Mouse (Mus musculus): ENCODE measurements around the gene Aplp2. TPM values are rescaled to one million over a fixed set of nuclear protein-coding genes. Genes with fewer than 3 reads are reported as not detected.

The Aplp2 gene
- polyA plus RNA-seq, 1 experiment from 2014 or later = 219 TPM

DNA sequence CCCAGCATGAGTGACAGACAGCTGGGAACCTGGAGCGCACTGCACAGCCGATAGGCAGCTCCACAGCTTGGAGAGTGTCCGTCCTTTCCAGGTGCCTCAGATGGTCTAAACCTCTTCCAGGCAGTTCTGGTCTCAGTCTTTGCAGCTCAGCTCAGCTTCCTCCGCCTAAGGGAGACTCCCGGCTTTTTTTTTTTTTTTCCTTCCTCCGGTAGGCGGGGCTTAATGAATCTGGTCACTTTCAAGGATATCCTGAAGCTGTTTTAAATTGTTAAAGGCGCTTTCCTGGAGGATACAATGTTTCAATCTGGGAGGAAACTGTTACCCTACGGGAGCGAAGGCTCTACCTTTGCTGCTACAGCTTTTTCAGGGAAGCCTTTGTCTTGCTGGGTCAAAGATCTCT, 9.6 kb upstream of the Aplp2 start:
- WGBS = 34% methylated on average over 10 of the region's 10 CpGs
- no peaks in the 10 kb centered on the region for H3K36me3 ChIP-seq
- H3K4me2 ChIP-seq = no peak overlapping the region
- H3K4me3 ChIP-seq = no peak overlapping the region
- ATAC-seq (ENCODE audit: insufficient number of reproducible peaks, low FRiP score, low TSS enrichment, low read depth) = no peak
- H3K27me3 ChIP-seq = no peaks in the 10 kb centered on the region
- H3K4me1 ChIP-seq = 0 out of 2 replicates have a peak, but pooled peaks cover 3% of the 10 kb centered on the region
- no peak overlapping the region for H3K27ac ChIP-seq
- H3K9me3 ChIP-seq = no peaks in the 10 kb centered on the region
- no peak overlapping the region for H3K9ac ChIP-seq

DNA sequence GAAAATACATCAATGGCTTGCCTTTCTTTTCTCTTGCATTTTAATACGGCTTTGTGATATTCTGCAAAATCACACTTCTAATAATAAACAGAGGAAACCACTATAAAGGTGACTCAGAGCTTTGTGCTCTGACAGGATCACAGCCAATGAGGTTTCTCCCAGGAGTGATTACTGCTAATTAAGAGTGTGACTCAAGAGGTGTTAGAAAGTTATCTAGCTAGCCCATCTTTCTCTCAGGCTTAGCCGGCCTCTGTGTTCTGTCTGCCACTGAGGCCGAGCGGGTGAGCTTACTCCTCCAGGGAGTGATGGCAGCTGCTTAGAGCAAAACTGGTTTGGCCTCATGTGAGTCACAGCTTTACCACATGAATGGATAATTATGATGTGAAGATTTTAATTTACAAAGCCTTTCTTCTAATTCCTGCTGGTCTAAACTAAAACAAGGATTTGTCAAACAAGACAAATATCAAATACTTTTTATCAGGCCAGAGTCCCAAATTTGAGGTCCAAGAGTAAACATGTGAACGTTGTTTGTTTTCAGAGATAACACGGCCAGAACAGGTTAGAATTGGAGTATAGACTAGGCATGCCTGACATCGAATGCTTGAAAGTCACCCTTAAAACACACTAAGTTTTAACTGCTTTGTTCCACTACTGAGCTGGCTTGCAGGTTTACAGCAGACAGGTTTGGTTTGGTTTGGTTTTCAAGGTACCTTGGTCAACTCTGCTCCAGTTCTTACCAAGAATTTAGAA, 6.2 kb upstream of the Aplp2 start:
- no peaks in the 10 kb centered on the region for H3K9me3 ChIP-seq
- no peak for ATAC-seq (ENCODE audit: insufficient number of reproducible peaks, low FRiP score, low TSS enrichment, low read depth)

GRCm38 (mm10) chr9:31212500-31213008, 939 bp upstream of the Aplp2 start:
- H3K4me3 ChIP-seq = peak overlapping the region; percentile 84
- peak overlapping the region; percentile 64 for H3K4me2 ChIP-seq
- H3K9me3 ChIP-seq = no peaks in the 10 kb centered on the region
- no peaks in the 10 kb centered on the region for H3K36me3 ChIP-seq
- peak overlapping the region; percentile 93 for H3K27ac ChIP-seq
- H3K4me1 ChIP-seq = peaks cover 16% of the 10 kb centered on the region
- 15% methylated on average over 12 of the region's 12 CpGs for WGBS
- H3K9ac ChIP-seq = peak overlapping the region; percentile 46
- H3K27me3 ChIP-seq = no peaks in the 10 kb centered on the region
- ATAC-seq (ENCODE audit: insufficient number of reproducible peaks, low FRiP score, low TSS enrichment, low read depth) = no peak

More for the DNA sequence above, 6.2 kb upstream of the Aplp2 start:
- no peak overlapping the region for H3K4me2 ChIP-seq
- peak overlapping the region; percentile 29; the same call in 1 of the 2 replicates for H3K27ac ChIP-seq
- H3K9ac ChIP-seq = no peak overlapping the region
- no peak overlapping the region for H3K4me3 ChIP-seq
- no peaks in the 10 kb centered on the region for H3K36me3 ChIP-seq
- no peaks in the 10 kb centered on the region for H3K27me3 ChIP-seq
- H3K4me1 ChIP-seq = peaks cover 4% of the 10 kb centered on the region
- 50% methylated on average over 7 of the region's 7 CpGs for WGBS

- H3K27ac ChIP-seq = peak overlapping the region; percentile 93
- peaks cover 19% of the 10 kb centered on the region for H3K4me1 ChIP-seq
- peak overlapping the region; percentile 84 for H3K4me3 ChIP-seq
- no peaks in the 10 kb centered on the region for H3K9me3 ChIP-seq
- peak overlapping the region; percentile 84 for H3K9ac ChIP-seq
- no peaks in the 10 kb centered on the region for H3K27me3 ChIP-seq
- no peaks in the 10 kb centered on the region for H3K36me3 ChIP-seq
- peak; percentile 60 for ATAC-seq (ENCODE audit: insufficient number of reproducible peaks, low FRiP score, low TSS enrichment, low read depth)
- H3K4me2 ChIP-seq = peak overlapping the region; percentile 64
- WGBS = under 1% methylated on average over 84 of the region's 93 CpGs
These were observed 596 bp downstream of the Aplp2 start for GRCm38 (mm10) chr9:31210749-31211689.

DNA sequence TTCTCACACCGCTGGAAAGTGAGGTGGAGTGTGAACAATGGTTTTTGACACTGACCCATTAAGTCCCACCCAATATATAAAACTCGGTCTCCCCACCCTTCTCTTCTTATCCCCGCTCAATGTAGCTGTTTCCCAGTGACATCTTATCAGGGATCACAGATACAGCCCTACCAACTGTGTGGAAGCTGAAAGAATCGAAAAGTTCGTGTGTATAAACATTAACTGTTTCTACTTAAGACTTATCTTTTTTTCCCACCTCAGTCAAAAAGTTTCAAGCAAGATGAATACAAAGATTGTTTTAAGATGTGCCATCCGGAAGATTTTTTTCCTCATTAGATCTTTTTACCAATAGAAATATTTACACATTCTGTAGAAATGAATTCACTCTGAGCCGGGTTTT, 1.5 kb downstream of the Aplp2 start:
- 29% methylated on average over 7 of the region's 7 CpGs for WGBS
- H3K4me2 ChIP-seq = peak overlapping the region; percentile 64
- ATAC-seq (ENCODE audit: insufficient number of reproducible peaks, low FRiP score, low TSS enrichment, low read depth) = no peak
- peak overlapping the region; percentile 84 for H3K4me3 ChIP-seq
- H3K9ac ChIP-seq = no peak overlapping the region
- peaks cover 22% of the 10 kb centered on the region for H3K4me1 ChIP-seq
- no peaks in the 10 kb centered on the region for H3K27me3 ChIP-seq
- H3K9me3 ChIP-seq = no peaks in the 10 kb centered on the region
- H3K36me3 ChIP-seq = no peaks in the 10 kb centered on the region
- H3K27ac ChIP-seq = no peak overlapping the region

DNA sequence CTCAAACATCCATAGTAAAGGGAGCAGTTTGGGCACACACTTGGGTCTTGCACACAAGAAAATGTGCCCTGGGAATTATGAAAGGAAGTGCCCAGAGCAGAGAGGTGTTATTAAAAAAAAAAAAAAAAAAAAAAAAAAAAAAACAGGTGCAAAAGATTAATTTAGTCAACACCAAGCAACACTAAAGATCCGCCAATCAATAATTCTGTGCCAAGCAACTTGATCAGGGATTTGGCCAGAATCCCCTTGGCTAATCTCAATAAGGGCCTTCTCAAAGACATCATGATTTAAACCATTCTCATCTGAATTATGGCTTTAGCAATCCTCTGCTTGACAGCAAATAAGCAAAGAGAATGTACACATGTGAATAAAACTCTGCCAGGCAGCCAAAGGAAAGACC, 2.1 kb downstream of the Aplp2 start:
- Histone ChIP-seq H3K4me2 (no peak overlapping the region), H3K27ac (no peak overlapping the region), H3K27me3 (no peaks in the 10 kb centered on the region), H3K4me1 (peaks cover 22% of the 10 kb centered on the region), H3K36me3 (no peaks in the 10 kb centered on the region), H3K9me3 (no peaks in the 10 kb centered on the region), H3K9ac (no peak overlapping the region), H3K4me3 (no peak overlapping the region)
- 71% methylated on average over 1 of the region's 1 CpGs for whole genome bisulfite sequencing
- ATAC-seq (ENCODE audit: insufficient number of reproducible peaks, low FRiP score, low TSS enrichment, low read depth) = no peak

DNA sequence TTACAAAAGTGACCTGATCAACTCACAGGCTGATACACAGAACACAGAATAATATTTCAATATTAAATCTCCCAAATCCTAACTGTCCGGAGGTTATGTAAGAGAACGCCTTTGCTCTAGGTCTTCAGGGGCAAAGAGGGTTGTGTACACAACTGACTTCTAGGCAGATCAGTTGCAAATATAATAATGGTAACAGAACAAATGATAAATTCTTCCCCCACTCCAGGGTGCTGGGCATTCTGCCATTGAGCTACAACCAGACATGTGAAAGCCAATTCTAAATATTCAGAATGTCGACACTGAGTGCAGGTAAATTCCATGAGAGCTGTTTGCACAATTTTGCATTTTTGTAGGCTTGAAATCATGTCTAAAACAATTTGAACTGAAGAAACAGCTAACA, 3.9 kb downstream of the Aplp2 start:
- Histone ChIP-seq H3K4me2 (no peak overlapping the region), H3K27ac (no peak overlapping the region), H3K9me3 (no peaks in the 10 kb centered on the region), H3K4me3 (no peak overlapping the region), H3K36me3 (no peaks in the 10 kb centered on the region), H3K27me3 (no peaks in the 10 kb centered on the region), H3K4me1 (peaks cover 26% of the 10 kb centered on the region), H3K9ac (no peak overlapping the region)
- ATAC-seq (ENCODE audit: insufficient number of reproducible peaks, low FRiP score, low TSS enrichment, low read depth) = no peak
- 72% methylated on average over 3 of the region's 3 CpGs for WGBS

DNA sequence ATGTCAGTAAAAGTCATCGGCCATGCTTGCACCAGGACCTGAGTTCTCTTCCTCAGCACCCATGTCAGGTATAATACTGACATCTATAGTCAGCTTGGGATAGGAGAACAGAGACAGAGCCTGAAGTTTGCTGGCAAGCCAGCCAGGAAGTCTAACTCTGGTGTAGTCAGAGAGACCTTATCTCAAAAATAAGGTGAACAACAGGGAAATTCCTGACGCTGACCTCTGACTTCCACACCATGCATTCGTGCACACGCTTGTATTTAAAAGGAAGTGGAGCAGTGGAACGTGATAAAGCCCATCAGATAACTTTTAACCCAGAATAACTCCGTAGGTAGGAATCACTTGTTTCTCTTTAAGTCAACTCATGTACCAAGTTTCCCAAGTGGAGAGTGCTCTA, 6.9 kb downstream of the Aplp2 start:
- H3K27me3 ChIP-seq = no peaks in the 10 kb centered on the region
- H3K4me2 ChIP-seq = no peak overlapping the region
- H3K36me3 ChIP-seq = no peaks in the 10 kb centered on the region
- no peak overlapping the region for H3K27ac ChIP-seq
- no peak overlapping the region for H3K9ac ChIP-seq
- H3K4me1 ChIP-seq = peaks cover 14% of the 10 kb centered on the region; the same call in 1 of the 2 replicates
- H3K9me3 ChIP-seq = no peaks in the 10 kb centered on the region
- ATAC-seq (ENCODE audit: insufficient number of reproducible peaks, low FRiP score, low TSS enrichment, low read depth) = no peak
- whole genome bisulfite sequencing = 73% methylated on average over 6 of the region's 6 CpGs
- no peak overlapping the region for H3K4me3 ChIP-seq

GRCm38 (mm10) chr9:31203571-31204210, 7.9 kb downstream of the Aplp2 start:
- H3K9me3 ChIP-seq = no peaks in the 10 kb centered on the region
- no peaks in the 10 kb centered on the region for H3K27me3 ChIP-seq
- no peak overlapping the region for H3K4me2 ChIP-seq
- H3K4me1 ChIP-seq = peaks cover 14% of the 10 kb centered on the region; the same call in 1 of the 2 replicates
- H3K27ac ChIP-seq = no peak overlapping the region
- 71% methylated on average over 16 of the region's 16 CpGs for WGBS
- H3K4me3 ChIP-seq = no peak overlapping the region
- no peak overlapping the region for H3K9ac ChIP-seq
- no peaks in the 10 kb centered on the region for H3K36me3 ChIP-seq
- ATAC-seq (ENCODE audit: insufficient number of reproducible peaks, low FRiP score, low TSS enrichment, low read depth) = no peak

DNA sequence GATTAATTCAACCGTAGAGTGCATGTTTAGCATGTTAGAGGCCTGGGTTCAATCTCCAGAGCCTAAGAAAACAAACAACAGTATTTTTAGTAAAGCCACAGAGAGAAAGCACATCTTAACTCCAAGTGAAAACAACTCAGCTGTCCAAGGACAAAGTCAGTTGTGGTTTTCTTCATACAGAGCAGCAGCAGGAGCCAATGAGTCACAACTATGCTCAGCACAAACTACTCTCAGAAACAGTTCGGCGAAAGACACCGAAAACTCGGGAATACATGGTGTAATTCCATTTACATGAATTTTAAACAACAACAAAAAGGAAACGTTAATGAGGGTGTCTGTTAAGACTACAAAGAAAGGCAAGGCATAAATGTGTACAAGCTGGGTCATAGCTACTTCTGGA, 8.5 kb downstream of the Aplp2 start:
- Histone ChIP-seq H3K4me2 (no peak overlapping the region), H3K9ac (no peak overlapping the region), H3K36me3 (no peaks in the 10 kb centered on the region), H3K4me1 (peaks cover 14% of the 10 kb centered on the region; the same call in 1 of the 2 replicates), H3K9me3 (no peaks in the 10 kb centered on the region), H3K27ac (no peak overlapping the region), H3K4me3 (no peak overlapping the region), H3K27me3 (no peaks in the 10 kb centered on the region)
- ATAC-seq (ENCODE audit: insufficient number of reproducible peaks, low FRiP score, low TSS enrichment, low read depth) = no peak
- WGBS = 84% methylated on average over 6 of the region's 6 CpGs

DNA sequence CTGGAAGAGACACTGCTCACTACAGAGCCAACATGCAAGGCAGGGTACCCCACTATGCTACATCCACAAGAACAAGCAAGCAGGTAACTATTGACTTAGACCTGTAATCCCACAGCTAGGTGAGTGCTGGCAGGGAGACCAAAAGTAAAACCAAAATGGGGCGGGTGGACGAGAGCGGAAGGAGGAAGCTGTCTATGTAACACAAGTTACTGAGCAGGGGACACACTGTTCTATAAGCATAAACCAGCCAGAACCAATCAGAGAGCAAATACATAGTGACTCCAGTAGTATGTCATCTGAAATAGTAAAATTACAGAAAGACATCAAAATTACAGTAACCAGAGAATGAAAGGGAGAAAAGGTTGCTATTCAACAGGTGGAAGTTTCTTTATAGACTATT, 13.0 kb downstream of the Aplp2 start:
- Histone ChIP-seq H3K9ac (no peak overlapping the region), H3K4me2 (no peak overlapping the region), H3K27me3 (no peaks in the 10 kb centered on the region), H3K36me3 (0 out of 2 replicates have a peak, but pooled peaks cover 3% of the 10 kb centered on the region), H3K9me3 (no peaks in the 10 kb centered on the region), H3K27ac (no peak overlapping the region), H3K4me1 (peaks cover 3% of the 10 kb centered on the region; the same call in 1 of the 2 replicates), H3K4me3 (no peak overlapping the region)
- ATAC-seq (ENCODE audit: insufficient number of reproducible peaks, low FRiP score, low TSS enrichment, low read depth) = no peak
- WGBS = 72% methylated on average over 3 of the region's 3 CpGs

Data from limb, embryonic 15.5 days (tissue).